Mouse (Mus musculus): Measurements from ENCODE around the gene Ext2. TPM values are rescaled to one million over a fixed set of nuclear protein-coding genes. Genes with fewer than 3 reads are reported as not detected.
A peak's percentile ranks its signal among the peaks of the same experiment; 100 is the strongest.

Ext2 gene
- total RNA-seq, 2 experiments from 2014 or later = 50.6 to 57.4 TPM

- no peak for TF ChIP-seq CTCF (IDR thresholded peaks at IDR 0.05)
- intact Hi-C loops (cut with DNase I) = no loop called here
- no peak overlapping the region for H3K27ac ChIP-seq
- no peak overlapping the region for H3K4me3 ChIP-seq
- DNase-seq (ENCODE audit: extremely low spot score in 1 of 2, low spot score in 2 of 2) = no peak
These were observed 16.8 kb downstream of the Ext2 start for GRCm38 (mm10) chr2:93805523-93805922.

GRCm38 (mm10) chr2:93805066-93805465 is 17.3 kb downstream of the Ext2 start:
- intact Hi-C loops (cut with DNase I) = no loop called here
- Histone ChIP-seq H3K27ac (no peak overlapping the region), H3K4me3 (no peak overlapping the region)
- DNase-seq (ENCODE audit: extremely low spot score in 1 of 2, low spot score in 2 of 2) = no peak
- TF ChIP-seq CTCF (IDR thresholded peaks at IDR 0.05) = no peak

- no peak overlapping the region for H3K27ac ChIP-seq
- TF ChIP-seq CTCF (IDR thresholded peaks at IDR 0.05) = no peak
- DNase-seq (ENCODE audit: extremely low spot score in 1 of 2, low spot score in 2 of 2) = no peak
- no peak overlapping the region for H3K4me3 ChIP-seq
- intact Hi-C loops (cut with DNase I) = no loop called here
These were observed 19.4 kb downstream of the Ext2 start for GRCm38 (mm10) chr2:93802947-93803346.

GRCm38 (mm10) chr2:93801097-93801496 is 21.3 kb downstream of the Ext2 start:
- no peak overlapping the region for H3K27ac ChIP-seq
- no peak overlapping the region for H3K4me3 ChIP-seq
- intact Hi-C loops (cut with DNase I) = no loop called here
- DNase-seq (ENCODE audit: extremely low spot score in 1 of 2, low spot score in 2 of 2) = no peak
- no peak for TF ChIP-seq CTCF (IDR thresholded peaks at IDR 0.05)

GRCm38 (mm10) chr2:93797162-93797795 is 25.1 kb downstream of the Ext2 start:
- Histone ChIP-seq H3K4me3 (no peak overlapping the region), H3K27ac (no peak overlapping the region)
- TF ChIP-seq CTCF (IDR thresholded peaks at IDR 0.05) = peak; percentile 2
- no peak for DNase-seq (ENCODE audit: extremely low spot score in 1 of 2, low spot score in 2 of 2)
- intact Hi-C loops (cut with DNase I) = no loop called here

GRCm38 (mm10) chr2:93794375-93794774 is 28.0 kb downstream of the Ext2 start:
- no peak overlapping the region for H3K27ac ChIP-seq
- no peak for DNase-seq (ENCODE audit: extremely low spot score in 1 of 2, low spot score in 2 of 2)
- no peak for TF ChIP-seq CTCF (IDR thresholded peaks at IDR 0.05)
- no peak overlapping the region for H3K4me3 ChIP-seq
- intact Hi-C loops (cut with DNase I) = no loop called here

GRCm38 (mm10) chr2:93791516-93792499 is 30.6 kb downstream of the Ext2 start:
- H3K4me3 ChIP-seq = no peak overlapping the region
- no peak; the same call in 1 of the 2 replicates for TF ChIP-seq CTCF (IDR thresholded peaks at IDR 0.05)
- no peak for DNase-seq (ENCODE audit: extremely low spot score in 1 of 2, low spot score in 2 of 2)
- 0 out of 2 replicates have a peak overlapping the region, but pooled peaks have one; percentile 15 for H3K27ac ChIP-seq
- intact Hi-C loops (cut with DNase I) = no loop called here

GRCm38 (mm10) chr2:93790798-93791345 is 31.5 kb downstream of the Ext2 start:
- intact Hi-C loops (cut with DNase I) = no loop called here
- no peak for DNase-seq (ENCODE audit: extremely low spot score in 1 of 2, low spot score in 2 of 2)
- Histone ChIP-seq H3K27ac (0 out of 2 replicates have a peak overlapping the region, but pooled peaks have one; percentile 15), H3K4me3 (no peak overlapping the region)
- TF ChIP-seq CTCF (IDR thresholded peaks at IDR 0.05) = no peak

GRCm38 (mm10) chr2:93788557-93788956 is 33.8 kb downstream of the Ext2 start:
- no peak for TF ChIP-seq CTCF (IDR thresholded peaks at IDR 0.05)
- intact Hi-C loops (cut with DNase I) = loop anchor here (5.0 to 10.0 kb wide), 2 partner anchors 131 to 374 kb away; no protein-coding TSS in a partner anchor
- no peak for DNase-seq (ENCODE audit: extremely low spot score in 1 of 2, low spot score in 2 of 2)

GRCm38 (mm10) chr2:93786175-93786574 is 36.2 kb downstream of the Ext2 start:
- intact Hi-C loops (cut with DNase I) = loop anchor here (1.0 to 10.0 kb wide), 3 partner anchors 129 to 371 kb away; no protein-coding TSS in a partner anchor
- peak; percentile 71 to 76 for DNase-seq (ENCODE audit: extremely low spot score in 1 of 2, low spot score in 2 of 2)
- peak; percentile 83 for TF ChIP-seq CTCF (IDR thresholded peaks at IDR 0.05)
- no peak overlapping the region for H3K4me3 ChIP-seq
- H3K27ac ChIP-seq = no peak overlapping the region

More at GRCm38 (mm10) chr2:93788557-93788956, 33.8 kb downstream of the Ext2 start:
- no peak overlapping the region for H3K4me3 ChIP-seq
- H3K27ac ChIP-seq = peak overlapping the region; percentile 30

- TF ChIP-seq CTCF (IDR thresholded peaks at IDR 0.05) = no peak
- Histone ChIP-seq H3K4me3 (no peak overlapping the region), H3K27ac (no peak overlapping the region; the same call in 1 of the 2 replicates)
- DNase-seq (ENCODE audit: extremely low spot score in 1 of 2, low spot score in 2 of 2) = no peak
- intact Hi-C loops (cut with DNase I) = loop anchor here (5.0 to 10.0 kb wide), 2 partner anchors 128 to 371 kb away; no protein-coding TSS in a partner anchor
These were observed 37.0 kb downstream of the Ext2 start for GRCm38 (mm10) chr2:93785432-93785798.

Measured in left cerebral cortex, adult 2 months (tissue).